Mouse (Mus musculus): Measurements from ENCODE around the gene Krtap5-5. TPM values are rescaled to one million over a fixed set of nuclear protein-coding genes. Genes with fewer than 3 reads are reported as not detected.
A peak's percentile ranks its signal among the peaks of the same experiment; 100 is the strongest.
"Not testable (repeated sequence)": the region's sequence is repeated elsewhere in the genome, so short reads cannot be mapped to it uniquely, and the experiment has no call there.

Gene Krtap5-5
- not detected for total RNA-seq (2021)
- long read RNA-seq, experiment 1: 0 reads
- long read RNA-seq, experiment 2: 0 reads

- not testable (repeated sequence) for H3K27ac ChIP-seq; DNase-seq (ENCODE audit: low spot score in 2 of 2); H3K4me3 ChIP-seq
Measured at GRCm38 (mm10) chr7:142229871-142230270, at the start of gene Krtap5-5. Krtap5-5 (minus strand) TSS chr7:142229971.

GRCm38 (mm10) chr7:142279291-142279690 lies 49.5 kb upstream of the Krtap5-5 start:
- not testable (repeated sequence) for H3K4me3 ChIP-seq; H3K27ac ChIP-seq; DNase-seq (ENCODE audit: low spot score in 2 of 2)
- peak; percentile 37 for TF ChIP-seq CTCF (conservative IDR thresholded peaks at IDR 0.05)

GRCm38 (mm10) chr7:142278183-142278582 lies 48.4 kb upstream of the Krtap5-5 start:
- H3K4me3 ChIP-seq, H3K27ac ChIP-seq: not testable (repeated sequence)
- peak; percentile 30 to 74 for DNase-seq (ENCODE audit: low spot score in 2 of 2)
- peak; percentile 73 for TF ChIP-seq CTCF (conservative IDR thresholded peaks at IDR 0.05)

- H3K27ac ChIP-seq; DNase-seq (ENCODE audit: low spot score in 2 of 2); H3K4me3 ChIP-seq: not testable (repeated sequence)
Measured at GRCm38 (mm10) chr7:142274263-142274662, 44.5 kb upstream of the Krtap5-5 start, which contains the start of gene Gm4559. Gm4559 (minus strand) TSS chr7:142274363.

- not testable (repeated sequence) for DNase-seq (ENCODE audit: low spot score in 2 of 2); H3K27ac ChIP-seq; H3K4me3 ChIP-seq
Measured at GRCm38 (mm10) chr7:142258254-142258653, 28.5 kb upstream of the Krtap5-5 start, which contains the start of gene Gm2431. Gm2431 (minus strand) TSS chr7:142258354.

GRCm38 (mm10) chr7:142255517-142255916 lies 25.7 kb upstream of the Krtap5-5 start:
- no peak overlapping the region for H3K4me3 ChIP-seq
- DNase-seq (ENCODE audit: low spot score in 2 of 2): peak; percentile 4 to 56
- H3K27ac ChIP-seq: no peak overlapping the region
- peak; percentile 87 for TF ChIP-seq CTCF (conservative IDR thresholded peaks at IDR 0.05)

GRCm38 (mm10) chr7:142249824-142250223 lies 20.1 kb upstream of the Krtap5-5 start:
- peak; percentile 25 to 52 for DNase-seq (ENCODE audit: low spot score in 2 of 2)
- peak; percentile 78 for TF ChIP-seq CTCF (conservative IDR thresholded peaks at IDR 0.05)
- Histone ChIP-seq H3K27ac (no peak overlapping the region), H3K4me3 (no peak overlapping the region)

GRCm38 (mm10) chr7:142240978-142241377 lies 11.2 kb upstream of the Krtap5-5 start, which contains the start of gene Gm40460:
Gm40460 (minus strand) TSS chr7:142241078.
- no peak for TF ChIP-seq CTCF (conservative IDR thresholded peaks at IDR 0.05)
- no peak for DNase-seq (ENCODE audit: low spot score in 2 of 2)
- H3K27ac ChIP-seq: no peak within 1 kb of the TSS

GRCm38 (mm10) chr7:142231540-142231939 lies 1.8 kb upstream of the Krtap5-5 start:
- TF ChIP-seq CTCF (conservative IDR thresholded peaks at IDR 0.05): no peak
- DNase-seq (ENCODE audit: low spot score in 2 of 2): no peak
- Histone ChIP-seq H3K27ac (no peak overlapping the region), H3K4me3 (no peak overlapping the region)

More at GRCm38 (mm10) chr7:142240978-142241377, 11.2 kb upstream of the Krtap5-5 start, which contains the start of gene Gm40460:
- H3K4me3 ChIP-seq: no peak within 1 kb of the TSS

- H3K4me3 ChIP-seq: no peak overlapping the region
- no peak for DNase-seq (ENCODE audit: low spot score in 2 of 2)
- no peak for TF ChIP-seq CTCF (conservative IDR thresholded peaks at IDR 0.05)
- no peak overlapping the region for H3K27ac ChIP-seq
Measured at GRCm38 (mm10) chr7:142224518-142224917, 5.3 kb downstream of the Krtap5-5 start.

GRCm38 (mm10) chr7:142212136-142212535 lies 17.6 kb downstream of the Krtap5-5 start:
- not testable (repeated sequence) for H3K4me3 ChIP-seq; H3K27ac ChIP-seq; DNase-seq (ENCODE audit: low spot score in 2 of 2)

GRCm38 (mm10) chr7:142211559-142211958 lies 18.2 kb downstream of the Krtap5-5 start, which contains the start of gene Gm7579:
Gm7579 (plus strand) TSS chr7:142211859.
- no peak for DNase-seq (ENCODE audit: low spot score in 2 of 2)
- TF ChIP-seq CTCF (conservative IDR thresholded peaks at IDR 0.05): no peak
- H3K27ac ChIP-seq: no peak within 1 kb of the TSS
- no peak within 1 kb of the TSS for H3K4me3 ChIP-seq

GRCm38 (mm10) chr7:142206891-142207290 lies 22.9 kb downstream of the Krtap5-5 start:
- DNase-seq (ENCODE audit: low spot score in 2 of 2); H3K27ac ChIP-seq; H3K4me3 ChIP-seq: not testable (repeated sequence)

GRCm38 (mm10) chr7:142205488-142205887 lies 24.3 kb downstream of the Krtap5-5 start:
- DNase-seq (ENCODE audit: low spot score in 2 of 2): no peak
- TF ChIP-seq CTCF (conservative IDR thresholded peaks at IDR 0.05): no peak
- H3K27ac ChIP-seq: no peak overlapping the region
- H3K4me3 ChIP-seq: no peak overlapping the region

All from layer of hippocampus, adult 2 months (tissue).